Mouse (Mus musculus) cortical plate, adult 2 months (tissue): ENCODE measurements around the gene Card9.

Experiments used
- CTCF ChIP-seq: fragments of 200-500 bp; IDR thresholded peaks from 2 replicates; pipeline ENCODE4 v1.5.1; 2011; ENCODE audit warnings: mild to moderate bottlenecking, control low read depth, low read length; ENCODE audit not compliant: insufficient read depth; ENCODE audit errors: extremely low read depth
- POLR2A ChIP-seq: fragments of 200-500 bp; IDR thresholded peaks from 2 replicates; pipeline ENCODE4 v1.6.1; 2011; ENCODE audit warnings: mild to moderate bottlenecking, low read length, control low read depth; ENCODE audit not compliant: insufficient read depth; ENCODE audit errors: extremely low read depth

GRCm38 (mm10) chr2:26399647-26400046 lies 38.9 kb upstream of the Card9 start:
- TF ChIP-seq POLR2A (no peak), CTCF (no peak)
